Mouse (Mus musculus) ES-E14 (cell line): ENCODE data around the gene Tiam1.

Experiments used
- CHD2 ChIP-seq: IDR thresholded peaks from 2 replicates; pipeline ENCODE4 v1.6.1; 2014; ENCODE audit warnings: mild to moderate bottlenecking, low read depth, low read length, inconsistent platforms
- HCFC1 ChIP-seq: IDR thresholded peaks from 2 replicates; pipeline ENCODE4 v1.6.1; 2012; ENCODE audit warnings: low read length, inconsistent platforms, borderline replicate concordance; ENCODE audit not compliant: insufficient read depth
- MAFK ChIP-seq: IDR thresholded peaks from 2 replicates; pipeline ENCODE4 v1.6.1; 2014; ENCODE audit warnings: mild to moderate bottlenecking, low read depth, low read length, inconsistent platforms; ENCODE audit not compliant: insufficient read depth

- TF ChIP-seq HCFC1 = no peak
- TF ChIP-seq CHD2 = no peak
- TF ChIP-seq MAFK = no peak
These were observed 219.2 kb downstream of the Tiam1 start for GRCm38 (mm10) chr16:89924249-89924890.
